Mouse (Mus musculus): ENCODE results near the gene Flnb. TPM values are rescaled to one million over a fixed set of nuclear protein-coding genes. Genes with fewer than 3 reads are reported as not detected.
A peak's percentile ranks its signal among the peaks of the same experiment; 100 is the strongest.

Flnb gene
- polyA plus RNA-seq, 1 experiment from 2014 or later: 7.2 TPM

GRCm38 (mm10) chr14:7934166-7934565 lies 116.4 kb downstream of the Flnb start:
- no peak overlapping the region for H3K27ac ChIP-seq (ENCODE audit: low read depth, low read length)
- WGBS: 89% methylated on average over 7 of the region's 7 CpGs
- H3K4me1 ChIP-seq (replicated peaks; ENCODE audit: control insufficient read depth, insufficient read depth, low read length): no peaks in the 10 kb centered on the region
- H3K4me2 ChIP-seq (replicated peaks; ENCODE audit: low read depth): no peak overlapping the region
- H3K9me3 ChIP-seq (ENCODE audit: control insufficient read depth): no peaks in the 10 kb centered on the region
- H3K36me3 ChIP-seq (ENCODE audit: control insufficient read depth, insufficient read depth): peaks cover 73% of the 10 kb centered on the region
- H3K9ac ChIP-seq (ENCODE audit: low read depth, low read length): no peak overlapping the region
- no peak overlapping the region for H3K4me3 ChIP-seq (ENCODE audit: low read depth, low read length)
- no peak for TF ChIP-seq CTCF (IDR thresholded peaks at IDR 0.05; ENCODE audit: low read depth)
- no peak for ATAC-seq
- H3K27me3 ChIP-seq (replicated peaks; ENCODE audit: control insufficient read depth, insufficient read depth, low read length): no peaks in the 10 kb centered on the region

GRCm38 (mm10) chr14:7937052-7937630 lies 119.4 kb downstream of the Flnb start:
- 34% methylated on average over 17 of the region's 17 CpGs for WGBS
- peaks cover 71% of the 10 kb centered on the region for H3K36me3 ChIP-seq (ENCODE audit: control insufficient read depth, insufficient read depth)
- 0 out of 2 replicates have a peak, but pooled peaks have one; percentile 25 for ATAC-seq

DNA sequence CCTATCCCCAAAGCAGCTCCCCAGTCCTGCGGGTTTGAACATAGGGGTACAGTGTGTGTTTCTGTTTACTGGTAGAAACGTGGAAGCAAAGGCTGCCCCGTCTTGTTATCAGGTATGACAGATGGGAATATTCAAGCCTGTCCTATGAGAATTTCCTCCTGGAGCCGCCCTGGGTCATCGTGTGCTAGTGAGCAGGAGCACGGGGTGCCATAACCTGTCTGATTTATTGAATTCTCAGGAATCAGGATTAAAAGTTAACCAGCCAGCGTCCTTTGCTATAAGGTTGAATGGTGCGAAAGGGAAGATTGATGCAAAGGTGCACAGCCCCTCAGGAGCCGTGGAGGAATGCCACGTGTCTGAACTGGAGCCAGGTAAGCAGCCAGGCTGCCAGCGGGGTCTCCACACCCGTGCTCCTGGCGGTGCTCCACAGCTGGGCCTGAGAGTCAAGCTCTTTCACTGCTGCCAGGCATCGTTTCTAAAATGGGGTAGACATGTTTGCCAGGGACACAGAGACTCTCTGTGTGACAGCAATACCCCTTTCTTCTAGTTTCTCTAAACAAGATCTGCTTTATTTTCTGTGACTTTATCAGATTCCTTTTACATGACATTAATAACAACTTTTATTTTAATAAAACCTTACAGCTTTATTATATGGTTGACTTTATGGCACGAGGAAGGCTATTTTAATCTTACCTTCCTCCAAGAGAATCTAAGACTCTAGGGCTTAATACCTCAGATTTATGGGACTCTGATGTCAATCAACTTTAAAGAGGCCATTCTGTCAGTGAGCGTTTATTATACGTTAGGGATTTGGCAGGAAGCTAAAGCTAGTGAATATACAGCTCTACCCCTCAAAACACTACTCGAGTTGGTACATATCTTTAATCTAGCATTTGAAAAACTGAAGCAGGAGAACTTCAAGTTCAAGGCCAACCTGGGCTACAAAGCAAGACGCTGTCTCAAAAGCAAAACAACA lies 121.3 kb downstream of the Flnb start:
- no peak for ATAC-seq
- Histone ChIP-seq H3K9ac (ENCODE audit: low read depth, low read length) (no peak overlapping the region), H3K4me3 (ENCODE audit: low read depth, low read length) (no peak overlapping the region), H3K27ac (ENCODE audit: low read depth, low read length) (no peak overlapping the region; the same call in 1 of the 2 replicates), H3K4me1 (replicated peaks; ENCODE audit: control insufficient read depth, insufficient read depth, low read length) (peaks cover 8% of the 10 kb centered on the region; the same call in 1 of the 2 replicates), H3K9me3 (ENCODE audit: control insufficient read depth) (no peaks in the 10 kb centered on the region), H3K4me2 (replicated peaks; ENCODE audit: low read depth) (no peak overlapping the region), H3K36me3 (ENCODE audit: control insufficient read depth, insufficient read depth) (peaks cover 64% of the 10 kb centered on the region), H3K27me3 (replicated peaks; ENCODE audit: control insufficient read depth, insufficient read depth, low read length) (no peaks in the 10 kb centered on the region)
- WGBS: 43% methylated on average over 19 of the region's 19 CpGs
- TF ChIP-seq CTCF (IDR thresholded peaks at IDR 0.05; ENCODE audit: low read depth): no peak

More at GRCm38 (mm10) chr14:7937052-7937630, 119.4 kb downstream of the Flnb start:
- Histone ChIP-seq H3K27me3 (replicated peaks; ENCODE audit: control insufficient read depth, insufficient read depth, low read length) (no peaks in the 10 kb centered on the region), H3K27ac (ENCODE audit: low read depth, low read length) (no peak overlapping the region), H3K4me2 (replicated peaks; ENCODE audit: low read depth) (no peak overlapping the region), H3K9me3 (ENCODE audit: control insufficient read depth) (no peaks in the 10 kb centered on the region), H3K4me3 (ENCODE audit: low read depth, low read length) (no peak overlapping the region), H3K4me1 (replicated peaks; ENCODE audit: control insufficient read depth, insufficient read depth, low read length) (no peaks in the 10 kb centered on the region), H3K9ac (ENCODE audit: low read depth, low read length) (no peak overlapping the region)
- TF ChIP-seq CTCF (IDR thresholded peaks at IDR 0.05; ENCODE audit: low read depth): peak; percentile 86

DNA sequence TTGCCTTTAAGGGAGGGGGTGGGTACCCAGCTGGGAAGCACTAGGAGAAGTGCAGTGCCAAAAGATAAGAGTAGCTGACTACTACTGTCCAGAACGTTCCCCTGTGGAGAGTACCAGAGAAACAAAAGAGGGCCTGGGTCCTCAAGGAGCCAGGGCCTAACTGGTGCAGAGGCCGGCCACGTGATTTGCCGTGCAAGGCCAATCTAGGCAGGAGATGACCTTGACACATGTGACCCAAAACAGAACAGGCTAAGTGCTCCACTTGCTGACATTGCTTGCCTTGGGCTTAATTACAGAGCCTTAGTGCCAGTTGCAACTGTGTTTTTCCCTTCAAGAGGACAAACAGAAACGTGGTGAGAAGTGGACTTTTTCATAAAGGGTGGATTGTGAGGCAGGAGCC lies 123.7 kb downstream of the Flnb start:
- peaks cover 51% of the 10 kb centered on the region for H3K36me3 ChIP-seq (ENCODE audit: control insufficient read depth, insufficient read depth)
- no peak overlapping the region for H3K9ac ChIP-seq (ENCODE audit: low read depth, low read length)
- no peak for ATAC-seq
- H3K4me1 ChIP-seq (replicated peaks; ENCODE audit: control insufficient read depth, insufficient read depth, low read length): peaks cover 8% of the 10 kb centered on the region; the same call in 1 of the 2 replicates
- no peak for TF ChIP-seq CTCF (IDR thresholded peaks at IDR 0.05; ENCODE audit: low read depth)
- H3K4me2 ChIP-seq (replicated peaks; ENCODE audit: low read depth): no peak overlapping the region
- H3K9me3 ChIP-seq (ENCODE audit: control insufficient read depth): no peaks in the 10 kb centered on the region
- H3K27me3 ChIP-seq (replicated peaks; ENCODE audit: control insufficient read depth, insufficient read depth, low read length): no peaks in the 10 kb centered on the region
- no peak overlapping the region for H3K27ac ChIP-seq (ENCODE audit: low read depth, low read length)
- 82% methylated on average over 5 of the region's 5 CpGs for WGBS
- H3K4me3 ChIP-seq (ENCODE audit: low read depth, low read length): no peak overlapping the region

GRCm38 (mm10) chr14:7943101-7943800 lies 125.5 kb downstream of the Flnb start:
- Histone ChIP-seq H3K9me3 (ENCODE audit: control insufficient read depth) (no peaks in the 10 kb centered on the region), H3K27ac (ENCODE audit: low read depth, low read length) (no peak overlapping the region; the same call in 1 of the 2 replicates), H3K9ac (ENCODE audit: low read depth, low read length) (no peak overlapping the region), H3K4me1 (replicated peaks; ENCODE audit: control insufficient read depth, insufficient read depth, low read length) (peaks cover 8% of the 10 kb centered on the region; the same call in 1 of the 2 replicates), H3K4me2 (replicated peaks; ENCODE audit: low read depth) (no peak overlapping the region), H3K4me3 (ENCODE audit: low read depth, low read length) (no peak overlapping the region), H3K36me3 (ENCODE audit: control insufficient read depth, insufficient read depth) (peaks cover 55% of the 10 kb centered on the region), H3K27me3 (replicated peaks; ENCODE audit: control insufficient read depth, insufficient read depth, low read length) (no peaks in the 10 kb centered on the region)
- no peak for TF ChIP-seq CTCF (IDR thresholded peaks at IDR 0.05; ENCODE audit: low read depth)
- peak; percentile 46; the same call in 1 of the 2 replicates for ATAC-seq
- WGBS: 55% methylated on average over 7 of the region's 7 CpGs

DNA sequence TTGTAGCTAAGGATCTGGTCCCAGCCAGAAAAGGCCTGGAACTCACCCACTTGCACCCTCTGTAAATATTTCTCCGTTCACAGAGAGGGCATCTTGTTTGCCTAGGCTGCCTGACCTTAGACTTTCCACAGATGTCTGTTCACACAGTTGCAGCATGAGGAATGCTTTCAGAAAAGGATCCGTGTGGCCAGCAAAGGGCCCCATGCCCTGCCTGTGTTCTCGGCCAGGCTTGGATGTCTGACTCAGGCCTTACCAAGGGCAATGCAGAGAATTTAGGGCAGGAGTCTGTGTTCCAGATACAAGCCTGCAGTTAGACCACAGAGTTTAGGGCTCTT lies 126.0 kb downstream of the Flnb start:
- no peak overlapping the region for H3K9ac ChIP-seq (ENCODE audit: low read depth, low read length)
- H3K27ac ChIP-seq (ENCODE audit: low read depth, low read length): no peak overlapping the region; the same call in 1 of the 2 replicates
- TF ChIP-seq CTCF (IDR thresholded peaks at IDR 0.05; ENCODE audit: low read depth): no peak
- peaks cover 8% of the 10 kb centered on the region; the same call in 1 of the 2 replicates for H3K4me1 ChIP-seq (replicated peaks; ENCODE audit: control insufficient read depth, insufficient read depth, low read length)
- H3K9me3 ChIP-seq (ENCODE audit: control insufficient read depth): no peaks in the 10 kb centered on the region
- no peak overlapping the region for H3K4me3 ChIP-seq (ENCODE audit: low read depth, low read length)
- H3K36me3 ChIP-seq (ENCODE audit: control insufficient read depth, insufficient read depth): peaks cover 60% of the 10 kb centered on the region
- WGBS: 70% methylated on average over 3 of the region's 3 CpGs
- no peaks in the 10 kb centered on the region for H3K27me3 ChIP-seq (replicated peaks; ENCODE audit: control insufficient read depth, insufficient read depth, low read length)
- no peak overlapping the region for H3K4me2 ChIP-seq (replicated peaks; ENCODE audit: low read depth)
- ATAC-seq: no peak

All from intestine, postnatal 0 days (tissue).